Mouse (Mus musculus) heart, postnatal 25 days (tissue): ENCODE measurements at regions not wholly inside any gene's neighbourhood (a gene's known extent, or its start where the extent isn't known, plus 50 kb on each side); places are given as distances from the start of the nearest gene placed in this dataset.

Experiments
- DNase-seq: peaks from one replicate; pipeline ENCODE4 v3.0.0; 2022; ENCODE audit warnings: low spot score
- intact Hi-C: fragments of 180-260 bp; cut with DNase I; formaldehyde crosslinking; loops from one replicate; pipeline ENCODE4 v1.15.1; 2025

DNA sequence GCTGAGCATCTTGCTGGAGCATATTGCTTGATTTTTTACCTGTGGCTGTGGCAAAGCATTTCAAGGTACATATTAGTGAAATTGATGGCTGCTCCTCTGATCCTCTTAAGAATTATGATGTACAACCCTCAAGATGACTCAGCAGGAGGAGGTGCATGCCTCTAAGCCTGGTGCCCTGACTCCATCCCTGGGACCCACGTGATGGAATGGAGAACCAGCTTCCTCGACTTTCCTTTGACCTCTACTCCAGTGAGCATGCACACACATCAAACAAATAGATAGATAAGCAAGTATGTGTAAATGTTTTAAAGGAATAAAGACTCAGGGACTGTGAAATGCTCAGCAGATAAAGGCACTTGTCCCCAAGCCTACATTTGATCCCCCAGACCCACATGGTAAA, 156.3 kb downstream of the Tmem17 start:
- intact Hi-C loops, result no loop called here
- DNase-seq, result no peak

DNA sequence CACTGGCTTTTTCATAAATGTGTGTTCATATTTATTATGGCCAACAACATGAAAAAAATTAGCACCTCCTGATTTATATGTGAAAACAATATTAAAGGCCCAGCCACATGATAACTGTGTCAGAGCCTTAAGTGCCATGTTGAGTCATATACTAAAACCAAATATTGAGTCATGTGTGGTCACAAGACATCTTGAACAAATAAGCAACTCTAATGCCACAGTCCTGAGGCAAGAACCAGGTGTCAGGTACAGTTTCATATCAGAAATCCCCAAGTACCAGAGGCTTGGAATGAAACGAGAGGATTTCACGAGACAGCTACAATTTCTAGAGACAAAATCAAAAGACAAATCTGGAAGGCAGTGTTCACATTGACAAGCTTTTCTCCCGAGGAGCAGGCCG, 157.4 kb downstream of the Tmem17 start:
- DNase-seq, result no peak
- intact Hi-C loops, result no loop called here

DNA sequence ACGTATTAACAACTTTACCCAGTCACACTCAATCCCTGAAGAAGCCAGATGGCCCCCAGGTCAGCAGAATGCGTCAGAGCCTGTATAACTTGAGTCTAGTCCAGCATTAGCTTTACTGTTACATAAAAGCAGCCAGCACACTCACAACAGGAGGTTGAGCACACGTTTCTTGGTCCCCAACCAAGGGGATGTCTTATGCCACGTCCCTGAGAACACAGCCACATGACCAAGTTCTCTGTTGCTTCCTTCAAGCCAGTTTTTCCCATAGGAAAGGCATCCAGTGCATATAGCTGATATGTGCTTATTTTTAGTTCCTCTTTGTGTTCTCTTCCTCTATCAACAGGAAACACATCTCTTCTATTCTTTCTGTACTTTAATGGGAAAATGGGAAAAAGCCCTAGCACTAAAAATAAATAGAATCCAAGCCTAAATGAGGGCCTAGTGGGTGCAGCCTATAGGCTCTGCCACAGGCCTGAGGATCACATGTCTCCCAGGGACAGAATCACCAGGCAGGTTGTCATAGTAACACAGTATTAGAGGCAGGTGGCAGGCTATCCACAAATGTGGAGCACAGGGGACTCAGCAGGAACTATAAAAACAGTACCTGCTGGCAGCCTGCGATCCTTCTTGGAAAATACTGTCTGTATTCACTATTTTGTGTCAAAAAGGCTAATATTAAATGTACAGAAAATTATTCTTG, 160.1 kb downstream of the Tmem17 start:
- intact Hi-C loops, result no loop called here
- no peak for DNase-seq

DNA sequence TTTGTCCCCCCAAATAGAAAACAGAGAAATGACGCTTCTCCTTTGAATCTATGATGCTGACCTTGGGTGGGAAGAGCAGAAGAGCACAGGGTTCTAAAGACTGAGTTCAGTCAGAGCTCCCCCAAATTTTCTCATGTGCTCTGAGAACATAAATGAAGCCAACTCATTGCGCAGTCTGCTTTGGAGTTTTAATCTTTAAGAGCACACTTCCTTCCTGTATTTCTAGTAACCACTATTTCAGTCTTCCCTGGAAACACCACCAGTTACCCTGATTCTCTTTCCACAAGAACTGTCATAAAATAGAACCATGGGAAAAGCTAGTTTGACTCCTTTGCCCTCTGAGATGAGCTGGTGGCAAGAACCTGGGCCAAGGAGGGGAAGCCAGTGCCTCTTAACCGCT, 163.2 kb downstream of the Tmem17 start:
- intact Hi-C loops, result no loop called here
- no peak for DNase-seq

DNA sequence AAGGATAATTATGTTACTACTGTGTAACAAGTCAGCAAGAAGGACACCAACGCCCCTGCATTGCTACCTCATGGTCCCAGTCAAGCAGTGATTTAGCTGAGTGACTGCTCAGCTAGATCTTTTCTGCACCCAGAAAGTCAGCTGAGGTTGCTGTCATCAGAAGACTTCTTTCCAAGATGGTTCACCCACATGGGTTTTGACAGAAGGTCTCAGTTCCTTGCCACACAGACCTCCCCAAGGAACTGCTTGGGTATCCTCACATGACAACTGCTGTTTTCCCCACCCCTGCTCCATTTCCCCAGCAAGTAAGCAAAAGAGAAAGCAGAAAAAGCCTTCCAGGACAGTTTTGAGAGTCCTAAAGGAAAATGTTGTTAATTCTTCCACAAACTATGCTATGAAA, 163.9 kb downstream of the Tmem17 start:
- DNase-seq, result no peak
- intact Hi-C loops, result loop anchor here (2.0 kb wide), 1 partner anchor 281 kb away; no protein-coding TSS in a partner anchor

DNA sequence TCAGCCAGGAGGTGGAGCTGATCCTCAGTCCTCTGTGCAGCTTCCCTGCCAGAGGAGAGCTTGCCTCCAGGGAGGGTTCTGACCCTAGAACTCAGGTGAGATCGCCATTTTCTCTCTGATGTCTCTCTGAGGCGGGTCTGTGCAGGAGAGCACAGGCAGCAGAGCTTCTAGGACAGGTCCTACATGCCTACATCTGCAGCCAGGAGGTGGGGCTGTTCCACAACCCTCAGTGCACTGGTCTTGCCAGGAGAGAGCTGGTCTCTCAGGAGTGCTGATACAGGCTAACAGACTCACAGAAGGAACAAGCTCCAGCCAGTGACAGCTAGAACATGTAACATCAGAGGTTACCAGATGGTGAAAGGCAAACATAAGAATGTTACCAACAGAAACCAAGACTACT, 165.4 kb downstream of the Tmem17 start:
- intact Hi-C loops, result loop anchor here (2.0 kb wide), 1 partner anchor 279 kb away; no protein-coding TSS in a partner anchor
- no peak for DNase-seq

DNA sequence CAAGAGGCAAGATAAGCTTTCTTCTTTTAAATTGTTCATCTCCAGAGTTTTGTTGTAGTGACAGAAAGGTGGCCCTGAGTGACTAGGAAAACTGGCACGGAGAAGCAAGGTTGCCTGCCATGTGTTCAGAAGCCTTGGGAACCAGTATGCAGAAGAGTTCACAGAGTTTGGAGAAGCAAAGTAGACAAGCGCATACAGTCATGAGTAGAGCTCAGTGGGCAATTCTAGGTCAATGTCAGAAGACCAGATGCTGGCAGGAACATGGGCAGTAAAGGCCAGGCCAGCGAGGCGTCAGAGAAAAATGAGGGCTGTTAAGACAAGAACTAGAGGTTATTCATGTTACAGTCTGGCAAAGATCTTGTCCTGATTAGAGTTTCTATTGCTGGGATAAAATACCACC, 172.7 kb downstream of the Tmem17 start:
- intact Hi-C loops, result no loop called here
- DNase-seq, result no peak

DNA sequence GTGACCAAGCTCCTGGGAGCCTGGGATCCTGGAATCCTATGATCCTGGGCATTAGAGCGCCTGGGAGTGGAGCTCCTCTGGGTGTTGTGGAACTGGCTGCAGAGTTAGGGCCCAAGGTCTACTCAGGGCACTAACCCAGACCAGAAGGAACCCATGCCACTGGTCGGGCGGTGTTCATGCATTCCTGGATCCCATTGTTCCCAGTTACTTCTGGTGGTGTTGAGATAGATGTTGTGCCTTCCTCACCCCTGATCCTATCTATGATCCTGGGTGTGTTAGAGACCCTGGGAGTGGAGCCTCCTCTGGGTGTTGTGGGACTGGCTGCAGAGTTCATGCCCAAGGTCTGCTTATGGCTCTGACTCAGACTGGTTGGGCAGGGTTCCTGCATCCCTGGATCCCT, 169.9 kb downstream of the B3gnt2 start:
- intact Hi-C loops, result no loop called here
- no peak for DNase-seq

DNA sequence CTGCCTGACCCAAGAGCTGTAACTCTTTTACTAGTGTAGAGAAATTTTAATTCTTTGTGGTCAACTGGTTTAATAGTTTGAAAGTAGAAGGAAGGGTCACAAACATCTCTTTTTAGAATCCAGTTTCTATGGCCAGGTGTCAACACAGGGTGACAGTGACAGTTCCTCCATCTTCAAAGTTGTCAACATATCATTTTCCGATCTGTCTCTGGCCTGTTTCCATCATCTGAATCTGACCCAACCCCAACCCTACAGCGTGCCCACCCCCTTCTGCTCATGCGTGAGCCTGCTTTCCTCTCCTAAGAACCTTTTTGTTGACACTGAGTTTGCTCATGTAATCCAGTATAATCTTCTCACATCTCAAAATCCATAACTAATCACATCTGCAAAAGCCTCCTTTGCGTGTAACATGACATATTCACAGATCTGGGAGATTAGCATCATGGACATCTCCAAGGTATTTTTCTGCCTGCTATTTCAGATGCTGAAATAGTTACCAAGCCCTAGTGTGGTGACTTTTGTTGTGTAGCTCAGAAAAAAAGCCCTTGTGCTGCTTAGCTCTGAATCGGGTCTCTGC, 168.4 kb downstream of the B3gnt2 start:
- intact Hi-C loops, result no loop called here
- no peak for DNase-seq

DNA sequence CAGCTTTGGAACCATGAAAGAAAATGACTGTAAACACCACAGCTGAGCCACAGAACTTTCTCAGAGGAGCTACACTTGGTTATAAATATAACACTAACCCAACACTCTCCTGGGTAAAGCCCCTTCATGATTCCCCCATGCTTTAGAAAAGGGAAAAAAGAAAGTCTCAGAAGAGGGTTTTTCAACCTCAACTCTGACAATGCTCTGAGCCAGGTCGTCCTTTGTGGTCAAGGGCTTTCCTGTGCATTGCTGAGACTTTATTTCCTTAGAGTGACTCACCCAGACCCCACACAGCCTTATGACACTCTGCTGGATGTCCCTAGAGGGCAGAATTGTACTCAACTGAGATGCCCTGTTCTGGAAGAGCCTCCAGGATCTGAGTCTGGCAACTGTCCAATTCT, 167.8 kb downstream of the B3gnt2 start:
- intact Hi-C loops, result no loop called here
- no peak for DNase-seq

DNA sequence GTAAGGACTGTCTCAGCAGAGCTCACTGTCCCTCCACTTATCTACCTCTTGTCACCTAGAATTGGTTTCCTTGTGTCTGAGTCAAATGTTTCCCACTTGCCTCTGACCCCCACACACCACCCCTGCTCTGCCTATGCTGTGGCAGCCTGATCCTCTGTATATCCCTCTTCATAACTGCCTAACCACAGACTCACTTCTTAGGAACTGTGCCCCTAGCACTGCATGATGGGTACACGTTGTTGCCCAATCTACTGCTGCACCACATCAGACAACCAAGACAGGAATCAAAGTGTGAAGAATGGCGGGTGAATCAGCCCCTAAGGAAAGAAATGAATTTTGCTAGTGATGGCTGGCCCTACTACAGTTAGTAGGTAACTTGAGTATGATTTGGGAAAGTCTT, 167.4 kb downstream of the B3gnt2 start:
- intact Hi-C loops, result no loop called here

DNA sequence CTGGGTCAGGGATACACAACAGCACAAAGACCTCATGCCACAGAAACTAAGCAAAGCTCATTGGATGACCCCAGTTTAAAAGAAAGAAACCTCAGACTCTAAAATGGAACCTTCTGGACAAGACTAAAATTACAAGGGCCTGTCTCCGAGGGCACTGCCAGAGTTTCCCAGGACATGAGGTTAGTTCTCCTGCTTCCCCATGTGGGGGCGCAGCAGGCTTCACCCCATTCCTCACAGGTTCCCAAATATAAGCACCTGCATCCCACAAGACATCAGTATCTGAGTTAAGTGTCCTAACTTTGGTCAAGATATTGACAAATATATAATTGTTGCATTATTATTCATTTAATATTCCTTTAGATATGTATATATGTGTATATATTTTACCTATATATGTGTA, 166.8 kb downstream of the B3gnt2 start:
- no peak for DNase-seq
- intact Hi-C loops, result no loop called here

More for the DNA sequence above, 167.4 kb downstream of the B3gnt2 start:
- no peak for DNase-seq

DNA sequence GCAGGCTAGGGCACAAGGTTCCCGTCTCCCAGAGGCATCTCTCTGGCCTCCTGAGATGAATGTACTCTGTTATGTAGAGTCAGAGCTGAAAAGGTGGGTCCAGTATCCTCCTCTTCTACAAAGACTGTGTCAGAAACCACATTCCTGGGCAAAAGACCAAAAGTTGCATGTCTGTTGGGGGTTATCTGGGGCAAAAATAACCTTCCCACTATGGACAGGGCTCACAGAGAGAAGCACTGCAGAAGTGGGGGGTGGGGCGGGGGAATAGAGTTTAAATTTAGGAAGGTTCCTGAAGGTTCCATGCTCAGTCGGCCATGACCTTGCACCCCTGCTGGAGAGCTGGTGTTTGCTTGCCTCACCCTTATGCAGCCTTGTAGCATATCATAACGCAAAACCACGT, 165.9 kb downstream of the B3gnt2 start:
- intact Hi-C loops, result no loop called here

DNA sequence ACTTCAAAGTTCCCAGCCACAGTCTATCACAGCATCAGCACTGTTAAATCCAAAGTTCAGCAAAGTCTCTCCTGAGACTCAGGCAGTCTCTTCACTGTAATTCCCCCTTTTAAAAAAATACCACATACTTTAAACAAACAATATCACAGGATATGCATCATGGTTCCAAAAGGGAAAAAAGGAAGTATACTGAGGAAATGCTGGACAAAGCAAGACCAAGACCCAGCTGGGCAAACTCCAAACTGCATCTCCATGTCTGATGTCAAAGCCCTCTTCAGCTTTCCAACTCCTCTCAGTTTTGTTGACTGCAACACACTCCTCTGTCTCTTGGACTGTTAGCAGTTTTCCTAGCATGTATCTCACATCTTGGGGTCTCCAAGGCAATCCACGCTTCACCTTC, 165.5 kb downstream of the B3gnt2 start:
- intact Hi-C loops, result no loop called here
- DNase-seq, result no peak

More for the DNA sequence above, 165.9 kb downstream of the B3gnt2 start:
- DNase-seq, result no peak

DNA sequence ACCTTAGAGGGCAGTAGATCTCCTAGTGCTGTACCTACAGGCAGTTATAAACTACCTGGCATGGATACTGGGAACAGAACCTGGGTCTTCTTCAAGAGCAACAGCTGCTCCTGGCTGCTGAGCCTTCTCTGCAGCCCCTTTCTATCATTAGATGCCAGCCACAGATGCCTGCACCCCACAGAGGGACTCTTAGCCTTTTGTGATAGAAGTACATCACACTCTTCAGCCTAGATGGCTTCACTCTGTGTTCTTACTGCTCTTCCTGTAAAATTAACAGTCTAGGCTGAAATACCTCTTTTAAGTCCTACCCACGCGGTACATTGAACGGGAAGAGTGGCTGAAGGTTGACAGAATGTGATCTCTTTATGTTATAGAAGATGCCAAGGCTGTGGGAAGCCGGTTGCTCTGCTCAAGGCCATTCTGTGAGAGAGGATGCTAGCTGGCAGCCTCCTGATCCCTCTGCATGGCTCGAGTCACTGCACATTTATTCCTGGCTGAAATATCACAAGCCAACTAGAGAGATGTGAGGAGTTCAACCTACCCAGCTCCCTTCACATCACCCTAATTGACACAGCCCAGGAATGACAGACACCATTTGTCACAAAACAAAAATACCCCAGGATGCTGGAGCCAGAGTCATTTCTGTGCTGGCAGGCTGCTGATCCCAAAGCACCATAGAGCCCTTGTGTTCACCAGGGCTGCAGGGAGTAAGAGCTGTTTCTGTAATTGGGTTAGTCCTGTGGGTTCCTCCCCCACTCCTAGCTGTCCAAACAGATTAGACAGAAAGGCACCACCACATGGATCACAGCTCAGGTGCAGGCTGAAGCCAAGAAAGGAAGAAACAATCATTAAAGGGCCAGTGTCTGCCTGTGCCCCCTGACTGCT, 162.5 kb downstream of the B3gnt2 start:
- intact Hi-C loops, result no loop called here
- no peak for DNase-seq

DNA sequence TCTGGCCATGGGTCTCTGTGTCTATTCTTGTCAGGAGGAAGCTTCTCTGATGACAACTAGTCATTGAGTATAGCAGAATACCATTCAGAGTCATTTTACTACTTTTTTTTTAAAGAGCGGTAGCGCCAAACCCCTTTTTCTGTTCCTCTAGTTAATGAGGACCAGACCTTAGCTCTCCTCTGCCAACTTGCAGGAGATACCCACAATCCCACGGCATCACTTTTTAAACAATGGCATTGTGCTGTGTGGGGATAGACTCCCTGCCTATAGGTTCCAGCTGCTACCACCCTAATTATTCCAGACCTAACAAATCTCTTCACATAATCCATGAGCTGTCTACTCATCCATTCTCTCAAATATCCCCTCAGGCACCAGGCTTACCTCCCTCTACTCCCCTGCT, 154.7 kb downstream of the B3gnt2 start:
- DNase-seq, result no peak
- intact Hi-C loops, result no loop called here
